Mouse (Mus musculus) stomach, embryonic 16.5 days (tissue): Measurements from ENCODE around the gene Tmem235. TPM values are rescaled to one million over a fixed set of nuclear protein-coding genes. Genes with fewer than 3 reads are reported as not detected.

Experiments
- ATAC-seq: fragments of 200-750 bp; cut with Nextera tagmentation; 2 replicates; pipeline ENCODE4 v1.8.0; 2017; ENCODE audit warnings: moderate number of reproducible peaks, moderate TSS enrichment; ENCODE audit not compliant: insufficient read depth, low FRiP score
- H3K27ac ChIP-seq: fragments of 300-500 bp; sonication (generic); 2 replicates; pipeline ENCODE4 v1.5.1; 2014; ENCODE audit warnings: low read length
- H3K27me3 ChIP-seq: fragments of 300-500 bp; sonication (generic); 2 replicates; pipeline ENCODE4 v1.6.1; 2014; ENCODE audit warnings: low read length, control low read depth, mixed read lengths; ENCODE audit not compliant: control insufficient read depth, insufficient read depth
- H3K36me3 ChIP-seq: fragments of 300-500 bp; sonication (generic); 2 replicates; pipeline ENCODE4 v1.6.1; 2014; ENCODE audit warnings: low read length; ENCODE audit not compliant: control insufficient read depth, insufficient read depth
- H3K4me1 ChIP-seq: fragments of 300-500 bp; sonication (generic); 2 replicates; pipeline ENCODE4 v1.6.1; 2014; ENCODE audit warnings: low read length, control low read depth, mixed read lengths; ENCODE audit not compliant: control insufficient read depth, insufficient read depth
- H3K4me2 ChIP-seq: fragments of 300-500 bp; sonication (generic); 2 replicates; pipeline ENCODE4 v1.6.1; 2014; ENCODE audit warnings: low read depth, low read length, mixed read lengths
- H3K4me3 ChIP-seq: fragments of 300-500 bp; sonication (generic); replicated peaks from 2 replicates; pipeline ENCODE4 v1.5.1; 2014; ENCODE audit warnings: mild to moderate bottlenecking, low read length
- H3K9ac ChIP-seq: fragments of 300-500 bp; sonication (generic); 2 replicates; pipeline ENCODE4 v1.6.1; 2014; ENCODE audit warnings: low read length
- H3K9me3 ChIP-seq: fragments of 300-500 bp; sonication (generic); replicated peaks from 2 replicates; pipeline ENCODE4 v1.6.1; 2016; ENCODE audit warnings: low read length, control low read depth; ENCODE audit not compliant: control insufficient read depth
- WGBS: fragments of 180-500 bp; shearing (Covaris S2); extraction: QIAGEN DNeasy Blood & Tissue Kit; methylation state at CpG from one replicate; pipeline ENCODE4 v1.1.7; 2014; 5-methylcytosine and 5-hydroxymethylcytosine counted together
- polyA plus RNA-seq: library from polyadenylated mRNA; unstranded; fragments of >200 nt; fragmentation: Nextera tagmentation; extraction: Ambion mirVana; gene quantifications from 2 replicates; pipeline ENCODE4 v1.2.1, GENCODE M21; 2015

Tmem235 gene
- polyA plus RNA-seq, 1 experiment from 2014 or later: not detected

- Histone ChIP-seq H3K9me3 (no peaks in the 10 kb centered on the region), H3K27ac (no peak overlapping the region), H3K4me1 (peaks cover 14% of the 10 kb centered on the region), H3K4me2 (no peak overlapping the region), H3K27me3 (no peaks in the 10 kb centered on the region), H3K36me3 (peaks cover 26% of the 10 kb centered on the region), H3K4me3 (no peak overlapping the region), H3K9ac (no peak overlapping the region)
- no peak for ATAC-seq
- 91% methylated on average over 9 of the region's 9 CpGs for WGBS
These were observed 6.3 kb upstream of the Tmem235 start for GRCm38 (mm10) chr11:117854241-117854640.

GRCm38 (mm10) chr11:117855360-117855759, 5.2 kb upstream of the Tmem235 start:
- H3K9me3 ChIP-seq: no peaks in the 10 kb centered on the region
- H3K27me3 ChIP-seq: peaks cover 6% of the 10 kb centered on the region; the same call in 1 of the 2 replicates
- H3K27ac ChIP-seq: no peak overlapping the region
- no peak overlapping the region for H3K4me3 ChIP-seq
- no peak overlapping the region for H3K4me2 ChIP-seq
- H3K36me3 ChIP-seq: peaks cover 26% of the 10 kb centered on the region
- H3K4me1 ChIP-seq: peaks cover 5% of the 10 kb centered on the region
- WGBS: 92% methylated on average over 5 of the region's 5 CpGs
- no peak overlapping the region for H3K9ac ChIP-seq
- no peak for ATAC-seq

- Histone ChIP-seq H3K27ac (no peak overlapping the region), H3K4me2 (no peak overlapping the region), H3K9ac (no peak overlapping the region), H3K9me3 (no peaks in the 10 kb centered on the region), H3K27me3 (peaks cover 13% of the 10 kb centered on the region), H3K36me3 (peaks cover 26% of the 10 kb centered on the region), H3K4me1 (0 out of 2 replicates have a peak, but pooled peaks cover 2% of the 10 kb centered on the region), H3K4me3 (no peak overlapping the region)
- no peak for ATAC-seq
- WGBS: 78% methylated on average over 1 of the region's 1 CpGs
These were observed 4.6 kb upstream of the Tmem235 start for GRCm38 (mm10) chr11:117855975-117856374.

GRCm38 (mm10) chr11:117857462-117857861, 3.1 kb upstream of the Tmem235 start:
- 91% methylated on average over 10 of the region's 10 CpGs for WGBS
- Histone ChIP-seq H3K4me2 (no peak overlapping the region), H3K9ac (no peak overlapping the region), H3K27ac (no peak overlapping the region), H3K4me1 (no peaks in the 10 kb centered on the region), H3K9me3 (no peaks in the 10 kb centered on the region), H3K27me3 (peaks cover 18% of the 10 kb centered on the region), H3K36me3 (peaks cover 24% of the 10 kb centered on the region), H3K4me3 (no peak overlapping the region)
- ATAC-seq: no peak

GRCm38 (mm10) chr11:117858392-117858791, 2.2 kb upstream of the Tmem235 start:
- WGBS: 49% methylated on average over 3 of the region's 3 CpGs
- ATAC-seq: no peak
- peaks cover 18% of the 10 kb centered on the region for H3K27me3 ChIP-seq
- H3K27ac ChIP-seq: no peak overlapping the region
- no peak overlapping the region for H3K9ac ChIP-seq
- no peak overlapping the region for H3K4me2 ChIP-seq
- H3K4me3 ChIP-seq: no peak overlapping the region
- H3K36me3 ChIP-seq: peaks cover 21% of the 10 kb centered on the region
- H3K4me1 ChIP-seq: no peaks in the 10 kb centered on the region
- no peaks in the 10 kb centered on the region for H3K9me3 ChIP-seq

- H3K9me3 ChIP-seq: no peaks in the 10 kb centered on the region
- no peak for ATAC-seq
- 0 out of 2 replicates have a peak overlapping the region, but pooled peaks have one; percentile 6 for H3K27ac ChIP-seq
- H3K27me3 ChIP-seq: peaks cover 18% of the 10 kb centered on the region
- no peaks in the 10 kb centered on the region for H3K36me3 ChIP-seq
- WGBS: 34% methylated on average over 11 of the region's 11 CpGs
- H3K4me1 ChIP-seq: peaks cover 12% of the 10 kb centered on the region
- no peak overlapping the region for H3K4me3 ChIP-seq
- H3K9ac ChIP-seq: no peak overlapping the region
- H3K4me2 ChIP-seq: no peak overlapping the region
These were observed 2.8 kb downstream of the Tmem235 start for GRCm38 (mm10) chr11:117863174-117863856.

- peaks cover 17% of the 10 kb centered on the region for H3K27me3 ChIP-seq
- WGBS: 60% methylated on average over 2 of the region's 2 CpGs
- H3K9ac ChIP-seq: no peak overlapping the region; the same call in 1 of the 2 replicates
- H3K4me2 ChIP-seq: no peak overlapping the region
- H3K9me3 ChIP-seq: no peaks in the 10 kb centered on the region
- no peak overlapping the region; the same call in 1 of the 2 replicates for H3K27ac ChIP-seq
- peaks cover 12% of the 10 kb centered on the region for H3K4me1 ChIP-seq
- no peak for ATAC-seq
- no peaks in the 10 kb centered on the region for H3K36me3 ChIP-seq
- no peak overlapping the region for H3K4me3 ChIP-seq
These were observed 4.3 kb downstream of the Tmem235 start for GRCm38 (mm10) chr11:117864805-117865204.

GRCm38 (mm10) chr11:117865988-117866387, 5.4 kb downstream of the Tmem235 start:
- H3K4me3 ChIP-seq: no peak overlapping the region
- 49% methylated on average over 6 of the region's 6 CpGs for WGBS
- no peak overlapping the region; the same call in 1 of the 2 replicates for H3K9ac ChIP-seq
- H3K36me3 ChIP-seq: no peaks in the 10 kb centered on the region
- H3K4me1 ChIP-seq: peaks cover 18% of the 10 kb centered on the region
- H3K9me3 ChIP-seq: no peaks in the 10 kb centered on the region
- H3K4me2 ChIP-seq: no peak overlapping the region
- H3K27ac ChIP-seq: no peak overlapping the region
- no peak for ATAC-seq
- peaks cover 5% of the 10 kb centered on the region for H3K27me3 ChIP-seq

- WGBS: 36% methylated on average over 12 of the region's 12 CpGs
- Histone ChIP-seq H3K27ac (no peak overlapping the region), H3K9me3 (no peaks in the 10 kb centered on the region), H3K4me1 (peaks cover 23% of the 10 kb centered on the region), H3K36me3 (no peaks in the 10 kb centered on the region), H3K4me2 (no peak overlapping the region), H3K9ac (peak overlapping the region; percentile 52), H3K27me3 (no peaks in the 10 kb centered on the region), H3K4me3 (no peak overlapping the region)
- peak; percentile 26; the same call in 1 of the 2 replicates for ATAC-seq
These were observed 10.3 kb downstream of the Tmem235 start for GRCm38 (mm10) chr11:117870688-117871365.
